Mouse (Mus musculus) kidney, postnatal 0 days (tissue): ENCODE data around the gene Tom1l2. TPM values are rescaled to one million over a fixed set of nuclear protein-coding genes. Genes with fewer than 3 reads are reported as not detected.

Experiments used
- ATAC-seq: fragments of 200-750 bp; cut with Nextera tagmentation; replicated peaks from 2 replicates; pipeline ENCODE4 v1.8.0; 2017; ENCODE audit warnings: low read depth, moderate number of reproducible peaks, moderate TSS enrichment, moderate library complexity; ENCODE audit not compliant: low FRiP score
- DNase-seq: peaks from one replicate; pipeline ENCODE4 v3.0.0-alpha.2; 2016; ENCODE audit warnings: low spot score
- H3K27ac ChIP-seq: fragments of 300-500 bp; sonication (generic); 2 replicates; pipeline ENCODE4 v1.5.1; 2014; ENCODE audit warnings: mild to moderate bottlenecking
- H3K27me3 ChIP-seq: fragments of 300-500 bp; sonication (generic); 2 replicates; pipeline ENCODE4 v1.6.1; 2014; ENCODE audit warnings: low read length, mixed read lengths; ENCODE audit not compliant: insufficient read depth
- H3K36me3 ChIP-seq: fragments of 300-500 bp; sonication (generic); 2 replicates; pipeline ENCODE4 v1.6.1; 2014; ENCODE audit warnings: low read length, mixed read lengths; ENCODE audit not compliant: insufficient read depth
- H3K4me1 ChIP-seq: fragments of 300-500 bp; sonication (generic); replicated peaks from 2 replicates; pipeline ENCODE4 v1.6.1; 2014; ENCODE audit warnings: antibody characterized with exemption, low read length, mixed read lengths; ENCODE audit not compliant: insufficient read depth
- H3K4me2 ChIP-seq: fragments of 300-500 bp; sonication (generic); 2 replicates; pipeline ENCODE4 v1.6.1; 2014; ENCODE audit warnings: mild to moderate bottlenecking, low read length, moderate library complexity, mixed read lengths
- H3K4me3 ChIP-seq: fragments of 300-500 bp; sonication (generic); replicated peaks from 2 replicates; pipeline ENCODE4 v1.5.1; 2014; ENCODE audit warnings: low read depth, low read length
- H3K9ac ChIP-seq: fragments of 300-500 bp; sonication (generic); 2 replicates; pipeline ENCODE4 v1.6.1; 2014; ENCODE audit warnings: low read depth, low read length
- H3K9me3 ChIP-seq: fragments of 300-500 bp; sonication (generic); replicated peaks from 2 replicates; pipeline ENCODE4 v1.6.1; 2016; ENCODE audit warnings: low read length, inconsistent platforms, mixed read lengths
- CTCF ChIP-seq: IDR thresholded peaks from 2 replicates; pipeline ENCODE4 v1.5.1; 2016; ENCODE audit warnings: antibody characterized with exemption, low read depth, mild to moderate bottlenecking, moderate library complexity
- WGBS: fragments of 180-500 bp; shearing (Covaris S2); extraction: QIAGEN DNeasy Blood & Tissue Kit; methylation state at CpG from one replicate; pipeline ENCODE4 v1.1.7; 2014; 5-methylcytosine and 5-hydroxymethylcytosine counted together
- polyA plus RNA-seq: library from polyadenylated mRNA; unstranded; fragments of >200 nt; fragmentation: Nextera tagmentation; extraction: Ambion mirVana; gene quantifications from 2 replicates; pipeline ENCODE4 v1.2.1, GENCODE M21; 2015

The Tom1l2 gene
- polyA plus RNA-seq, 1 experiment from 2014 or later, result 27.9 TPM

GRCm38 (mm10) chr11:60208201-60208600 is 144.5 kb downstream of the Tom1l2 start:
- DNase-seq, result no peak
- TF ChIP-seq CTCF, result no peak
- Histone ChIP-seq H3K4me1 (peaks cover 53% of the 10 kb centered on the region), H3K4me3 (no peak overlapping the region), H3K27me3 (no peaks in the 10 kb centered on the region), H3K36me3 (peaks cover 20% of the 10 kb centered on the region), H3K9ac (peak overlapping the region; percentile 35; the same call in 1 of the 2 replicates), H3K4me2 (peak overlapping the region; percentile 70), H3K27ac (no peak overlapping the region), H3K9me3 (no peaks in the 10 kb centered on the region)
- no peak for ATAC-seq
- 55% methylated on average over 6 of the region's 6 CpGs for WGBS

GRCm38 (mm10) chr11:60206207-60206606 is 146.5 kb downstream of the Tom1l2 start:
- Histone ChIP-seq H3K27me3 (no peaks in the 10 kb centered on the region), H3K9me3 (no peaks in the 10 kb centered on the region), H3K36me3 (peaks cover 34% of the 10 kb centered on the region), H3K27ac (no peak overlapping the region), H3K4me1 (peaks cover 34% of the 10 kb centered on the region), H3K9ac (no peak overlapping the region), H3K4me2 (no peak overlapping the region), H3K4me3 (no peak overlapping the region)
- WGBS, result 54% methylated on average over 5 of the region's 5 CpGs
- TF ChIP-seq CTCF, result no peak
- DNase-seq (no peak), ATAC-seq (no peak)

GRCm38 (mm10) chr11:60205026-60205425 is 147.7 kb downstream of the Tom1l2 start:
- ATAC-seq (no peak), DNase-seq (no peak)
- no peak overlapping the region for H3K9ac ChIP-seq
- H3K9me3 ChIP-seq, result no peaks in the 10 kb centered on the region
- TF ChIP-seq CTCF, result no peak
- H3K36me3 ChIP-seq, result peaks cover 43% of the 10 kb centered on the region
- WGBS, result 84% methylated on average over 11 of the region's 12 CpGs
- H3K4me3 ChIP-seq, result no peak overlapping the region
- no peaks in the 10 kb centered on the region for H3K27me3 ChIP-seq
- peaks cover 26% of the 10 kb centered on the region for H3K4me1 ChIP-seq
- H3K4me2 ChIP-seq, result no peak overlapping the region
- H3K27ac ChIP-seq, result no peak overlapping the region

GRCm38 (mm10) chr11:60202710-60203638 is 149.7 kb downstream of the Tom1l2 start:
- no peak overlapping the region for H3K4me2 ChIP-seq
- no peak overlapping the region for H3K4me3 ChIP-seq
- peaks cover 55% of the 10 kb centered on the region for H3K36me3 ChIP-seq
- H3K4me1 ChIP-seq, result peaks cover 10% of the 10 kb centered on the region; the same call in 1 of the 2 replicates
- H3K9ac ChIP-seq, result no peak overlapping the region
- WGBS, result 92% methylated on average over 26 of the region's 26 CpGs
- no peak for TF ChIP-seq CTCF
- ATAC-seq (no peak), DNase-seq (no peak)
- H3K27ac ChIP-seq, result no peak overlapping the region
- H3K27me3 ChIP-seq, result no peaks in the 10 kb centered on the region
- no peaks in the 10 kb centered on the region for H3K9me3 ChIP-seq

GRCm38 (mm10) chr11:60200384-60200783 is 152.3 kb downstream of the Tom1l2 start:
- WGBS, result 63% methylated on average over 11 of the region's 11 CpGs
- no peak overlapping the region for H3K4me3 ChIP-seq
- no peak overlapping the region for H3K4me2 ChIP-seq
- TF ChIP-seq CTCF, result no peak
- H3K9ac ChIP-seq, result no peak overlapping the region
- peaks cover 59% of the 10 kb centered on the region for H3K36me3 ChIP-seq
- no peaks in the 10 kb centered on the region for H3K9me3 ChIP-seq
- no peak for ATAC-seq
- DNase-seq, result no peak
- H3K4me1 ChIP-seq, result no peaks in the 10 kb centered on the region
- H3K27me3 ChIP-seq, result no peaks in the 10 kb centered on the region
- no peak overlapping the region for H3K27ac ChIP-seq

GRCm38 (mm10) chr11:60199702-60200184 is 153.0 kb downstream of the Tom1l2 start:
- H3K27ac ChIP-seq, result no peak overlapping the region
- DNase-seq, result peak; percentile 92
- no peak overlapping the region for H3K9ac ChIP-seq
- ATAC-seq, result peak; percentile 59
- no peak overlapping the region for H3K4me3 ChIP-seq
- 12% methylated on average over 18 of the region's 18 CpGs for WGBS
- TF ChIP-seq CTCF, result peak; percentile 96
- H3K9me3 ChIP-seq, result no peaks in the 10 kb centered on the region
- H3K36me3 ChIP-seq, result peaks cover 62% of the 10 kb centered on the region
- H3K27me3 ChIP-seq, result no peaks in the 10 kb centered on the region
- H3K4me1 ChIP-seq, result no peaks in the 10 kb centered on the region
- H3K4me2 ChIP-seq, result no peak overlapping the region
